Mouse (Mus musculus) layer of hippocampus, adult 9-11 months (tissue): ENCODE results near the gene F2r.

ENCODE experiments used
- DNase-seq: peaks from one replicate; pipeline ENCODE4 v3.0.0; 2022

F2r gene

GRCm38 (mm10) chr13:95630747-95631146 is 12.5 kb upstream of the F2r start:
- no peak for DNase-seq

- DNase-seq = no peak
Observed at GRCm38 (mm10) chr13:95629751-95630150, 11.5 kb upstream of the F2r start.

DNA sequence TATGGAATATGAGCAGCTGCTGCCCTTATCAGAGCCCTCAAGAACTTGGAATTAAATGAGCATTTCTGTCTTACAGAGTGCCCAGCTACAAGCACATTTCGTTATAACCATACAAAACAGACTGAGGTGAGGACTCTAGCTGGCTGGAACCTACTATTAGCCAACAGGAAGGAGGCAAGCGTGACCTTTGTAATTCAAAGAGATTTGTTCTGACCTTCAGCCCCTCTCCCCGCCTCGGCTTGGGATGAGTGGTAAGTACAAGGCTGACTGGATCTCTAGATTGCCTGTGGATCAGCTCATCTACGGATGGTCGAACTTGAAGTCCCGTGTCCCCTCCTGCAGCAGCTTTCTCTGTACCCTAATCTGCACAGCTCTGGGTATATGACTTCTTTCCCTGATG is 8.4 kb upstream of the F2r start:
- no peak for DNase-seq

GRCm38 (mm10) chr13:95623042-95623441 is 4.8 kb upstream of the F2r start:
- no peak for DNase-seq

GRCm38 (mm10) chr13:95621563-95621962 is 3.3 kb upstream of the F2r start:
- no peak for DNase-seq

DNA sequence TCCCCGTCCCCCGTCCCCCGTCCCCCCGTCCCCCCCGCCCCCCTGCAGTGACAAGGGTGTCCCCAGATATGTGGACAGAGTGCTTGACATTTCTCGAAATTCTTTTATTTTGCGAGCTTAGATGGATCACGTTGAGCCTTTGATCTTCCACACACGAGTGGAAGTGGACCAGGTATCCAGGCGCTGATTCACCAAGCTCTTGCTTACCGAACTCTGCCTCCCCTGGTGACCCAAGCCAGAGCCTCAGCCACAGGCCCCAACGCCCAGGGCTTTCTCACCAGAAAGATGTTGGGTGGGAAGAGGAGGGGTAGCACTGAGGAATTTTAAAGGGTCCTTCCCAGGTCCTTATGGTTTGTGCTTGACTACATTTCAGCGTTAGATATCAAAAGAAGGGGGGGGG is 572 bp upstream of the F2r start:
- DNase-seq = no peak

GRCm38 (mm10) chr13:95617671-95618171 is 566 bp downstream of the F2r start:
- DNase-seq = no peak

DNA sequence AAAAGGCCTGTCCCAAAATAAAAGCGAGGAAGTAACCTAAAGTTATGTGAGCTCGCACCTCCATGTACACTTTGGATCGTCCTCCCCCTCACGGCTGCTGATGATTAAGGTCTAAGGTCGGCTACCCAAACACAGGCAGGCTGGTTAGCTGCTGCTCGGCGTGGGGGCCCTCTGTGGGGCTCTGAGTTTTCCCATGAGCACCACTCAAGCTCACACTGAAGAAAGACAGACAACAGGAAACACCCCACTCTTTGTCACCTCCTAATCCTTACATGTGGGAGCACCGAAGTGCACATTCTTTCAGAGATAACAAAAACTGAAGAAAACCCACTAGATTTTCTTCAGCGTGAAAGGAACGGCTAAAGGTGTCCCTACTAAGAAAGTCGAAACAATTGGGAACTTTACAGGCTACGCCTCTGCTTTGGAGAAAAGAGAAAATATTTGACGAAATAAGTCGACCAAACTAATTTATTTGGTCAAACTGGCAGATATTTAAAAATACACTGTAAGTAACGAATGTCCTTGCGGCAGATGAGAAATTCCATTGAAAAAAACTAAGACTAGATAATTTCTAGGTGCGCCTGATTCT is 1.1 kb downstream of the F2r start:
- no peak for DNase-seq

DNA sequence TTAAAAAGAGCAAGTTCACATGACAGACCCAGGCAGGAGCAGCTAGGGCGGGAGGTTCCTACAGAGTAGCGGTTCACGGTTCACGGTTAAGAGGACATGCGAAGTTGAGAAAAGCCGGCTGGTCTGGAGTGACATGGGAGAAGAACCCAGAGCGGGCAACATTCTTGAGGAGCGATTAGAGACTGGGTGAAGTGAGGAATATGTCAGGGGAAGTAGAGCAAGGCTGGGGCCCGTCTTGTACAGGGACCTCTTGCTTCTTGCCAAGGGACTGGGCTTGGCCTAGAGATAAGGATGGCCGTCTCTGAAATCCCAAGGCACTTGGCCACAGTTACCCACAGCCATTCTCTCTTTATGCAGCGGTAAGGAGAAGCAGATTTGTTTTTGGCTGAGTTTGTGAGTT is 1.8 kb downstream of the F2r start:
- no peak for DNase-seq

- DNase-seq = no peak
Observed at GRCm38 (mm10) chr13:95614757-95615156, 3.5 kb downstream of the F2r start.

DNA sequence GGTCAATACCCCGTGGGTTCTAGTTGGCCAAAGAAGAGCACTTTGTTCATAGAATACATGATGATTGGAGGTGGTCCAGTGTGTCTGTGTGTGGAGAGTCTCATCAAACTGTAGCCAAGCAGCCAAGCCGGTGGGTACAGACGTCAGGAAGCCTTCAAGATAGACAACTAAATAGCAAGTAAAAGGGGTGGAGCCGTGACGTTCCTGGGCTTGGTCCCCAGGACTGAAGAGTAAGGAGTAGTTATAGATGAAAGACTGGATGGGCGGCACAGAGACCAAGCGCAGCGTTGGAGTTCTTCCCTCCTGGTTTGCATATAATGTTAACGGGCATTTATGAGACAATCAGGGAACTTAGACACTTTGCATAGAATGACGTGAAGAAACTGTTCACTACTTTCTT is 6.0 kb downstream of the F2r start:
- no peak for DNase-seq

DNA sequence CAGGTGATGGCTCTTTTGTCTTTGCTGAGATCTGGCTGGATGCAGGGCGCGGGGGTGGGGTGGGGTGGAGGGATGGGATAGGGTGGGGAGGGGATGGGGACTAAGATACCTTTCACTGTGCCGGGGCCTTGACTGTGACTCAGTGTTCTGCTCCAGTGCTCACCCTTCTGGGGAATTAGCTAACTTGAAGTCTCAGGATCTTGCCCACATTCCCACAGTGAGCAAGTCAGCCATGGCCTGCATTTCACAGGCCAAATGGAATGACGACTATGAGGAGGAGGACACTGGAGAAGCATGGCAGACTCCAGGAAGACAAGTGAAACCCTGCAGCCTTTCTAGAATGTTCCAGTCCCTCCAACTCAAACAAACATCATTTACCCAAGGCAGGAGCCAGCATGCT is 6.5 kb downstream of the F2r start:
- DNase-seq = no peak

GRCm38 (mm10) chr13:95610786-95611562 is 7.3 kb downstream of the F2r start:
- DNase-seq = no peak

DNA sequence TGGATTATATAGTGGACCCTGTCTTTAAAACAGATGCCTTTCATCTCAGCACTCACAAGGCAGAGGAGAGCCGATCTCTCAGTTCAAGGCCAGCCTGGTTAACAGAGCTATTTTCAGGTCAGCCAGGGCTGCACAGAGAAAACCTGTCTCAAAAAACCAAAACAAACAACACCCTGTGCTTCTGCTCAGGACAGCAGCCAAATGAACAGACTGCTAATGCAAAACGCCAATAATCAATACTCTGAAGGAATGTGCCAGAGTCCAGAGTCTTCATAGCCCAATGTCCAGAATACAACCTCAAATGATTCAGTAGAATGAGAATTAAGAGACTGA is 9.2 kb downstream of the F2r start:
- no peak for DNase-seq

- DNase-seq = no peak
Observed at GRCm38 (mm10) chr13:95608416-95609087, 9.7 kb downstream of the F2r start.

DNA sequence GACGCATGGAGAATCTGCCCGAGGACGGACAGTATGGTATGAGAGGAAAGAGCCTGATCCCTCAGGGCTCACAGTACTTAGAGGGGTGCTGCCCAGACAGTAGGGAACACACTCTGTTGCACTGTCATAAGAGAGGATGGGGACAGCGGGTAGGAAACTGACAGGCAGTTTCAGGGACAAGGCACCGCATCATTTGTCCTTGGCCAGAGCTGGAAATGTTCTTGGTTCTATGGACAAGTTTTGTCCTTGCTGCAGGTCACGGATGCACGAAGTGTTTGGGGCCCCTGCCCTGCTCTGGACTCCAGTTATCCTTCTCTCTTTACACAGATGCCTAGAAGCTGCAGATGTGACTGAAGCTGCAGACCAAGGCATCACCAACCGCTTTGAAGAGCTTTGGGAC is 11.3 kb downstream of the F2r start:
- no peak for DNase-seq

DNA sequence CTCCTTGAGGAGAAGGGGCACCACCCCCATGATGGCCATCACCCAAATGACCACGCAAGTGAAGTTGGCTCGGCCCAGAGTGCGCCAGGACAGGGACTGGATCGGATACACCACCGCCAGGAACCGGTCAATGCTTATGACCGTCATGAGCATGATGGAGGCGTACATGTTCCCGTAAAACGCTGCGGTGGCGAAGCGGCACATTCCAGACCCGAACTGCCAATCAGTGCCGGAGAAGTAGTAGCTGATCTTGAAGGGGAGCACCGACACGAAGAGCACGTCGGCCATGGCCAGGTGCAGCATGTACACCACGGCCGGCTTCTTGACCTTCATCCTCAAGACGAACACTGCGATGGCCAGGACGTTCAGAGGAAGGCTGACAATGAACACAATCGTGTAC is 14.0 kb downstream of the F2r start:
- DNase-seq = no peak

- DNase-seq = no peak
Observed at GRCm38 (mm10) chr13:95599833-95600359, 18.4 kb downstream of the F2r start.

DNA sequence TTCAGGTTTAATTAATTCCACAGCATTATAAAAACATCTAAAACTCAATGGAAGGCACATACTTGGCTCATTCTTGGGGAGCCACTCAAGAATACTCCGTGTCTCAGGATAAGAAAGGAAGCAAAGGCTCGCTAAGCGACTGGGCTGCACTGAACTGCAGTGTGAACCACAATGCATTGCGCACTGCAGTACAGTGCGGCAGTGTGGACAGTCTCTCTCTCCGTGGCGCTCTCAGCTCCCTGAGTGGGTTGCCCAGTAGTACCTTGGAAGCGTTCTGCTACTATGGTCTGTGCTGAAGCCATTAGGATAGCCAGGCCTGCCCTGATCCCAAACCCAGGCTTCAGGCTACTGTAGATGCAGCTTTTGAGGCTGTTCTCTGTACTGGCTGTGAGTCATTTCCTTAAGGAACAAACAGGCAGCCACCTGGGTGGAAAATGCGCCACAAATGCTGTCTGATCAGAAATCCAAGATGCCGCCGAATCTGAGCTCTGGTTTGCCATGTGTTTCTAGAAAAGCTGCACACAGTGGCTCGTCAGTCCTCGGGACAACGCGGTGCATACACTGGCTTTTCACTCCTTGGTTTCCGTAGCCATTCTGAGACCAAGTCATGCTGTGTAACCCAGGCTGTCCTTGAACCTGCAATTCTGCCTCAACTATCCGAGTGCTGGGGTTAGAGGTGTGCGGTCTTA is 19.9 kb downstream of the F2r start:
- no peak for DNase-seq

GRCm38 (mm10) chr13:95597578-95597977 is 20.7 kb downstream of the F2r start:
- no peak for DNase-seq

GRCm38 (mm10) chr13:95596689-95597088 is 21.6 kb downstream of the F2r start:
- DNase-seq = no peak

- DNase-seq = no peak
Observed at GRCm38 (mm10) chr13:95595921-95596320, 22.4 kb downstream of the F2r start.

DNA sequence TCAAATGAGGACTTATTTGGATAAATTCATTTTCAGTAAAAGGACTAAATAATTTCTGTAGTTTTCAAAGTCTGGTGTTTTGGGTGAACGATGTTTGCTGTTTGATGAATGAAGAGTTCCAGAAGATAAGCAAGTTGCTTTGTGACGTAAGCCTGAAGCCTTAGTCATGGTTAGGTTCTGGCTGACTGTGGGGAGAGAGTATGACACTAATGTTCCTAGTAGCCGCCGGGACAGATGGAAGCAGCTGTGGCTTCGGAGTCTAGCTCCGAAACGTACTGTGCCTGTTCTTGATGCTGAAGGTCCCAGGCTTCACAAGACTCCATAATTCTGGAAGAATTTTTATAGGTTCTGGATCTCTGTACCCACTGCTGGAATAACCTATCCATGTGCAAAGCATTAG is 22.9 kb downstream of the F2r start:
- no peak for DNase-seq
